Mouse (Mus musculus) liver, adult 2 months (tissue): ENCODE results near the gene Atf4. TPM values are rescaled to one million over a fixed set of nuclear protein-coding genes. Genes with fewer than 3 reads are reported as not detected.

ENCODE experiments used
- DNase-seq: peaks from one replicate; pipeline ENCODE4 v3.0.0-alpha.2; 2011; ENCODE audit warnings: low read depth, low spot score; ENCODE audit errors: extremely low read depth
- H3K27ac ChIP-seq: fragments of 200-500 bp; replicated peaks from 2 replicates; pipeline ENCODE4 v1.5.1; 2012; ENCODE audit warnings: low read depth, mild to moderate bottlenecking, control low read depth, inconsistent platforms, low read length; ENCODE audit not compliant: insufficient read depth
- H3K27me3 ChIP-seq: fragments of 200-500 bp; 2 replicates; pipeline ENCODE4 v1.6.1; 2012; ENCODE audit warnings: mild to moderate bottlenecking, moderate library complexity, low read length, inconsistent platforms; ENCODE audit not compliant: control insufficient read depth, insufficient read depth
- H3K36me3 ChIP-seq: fragments of 200-500 bp; 2 replicates; pipeline ENCODE4 v1.6.1; 2012; ENCODE audit warnings: low read length, inconsistent platforms; ENCODE audit not compliant: control insufficient read depth, insufficient read depth
- H3K4me1 ChIP-seq: fragments of 200-500 bp; 2 replicates; pipeline ENCODE4 v1.6.1; 2011; ENCODE audit warnings: low read length; ENCODE audit not compliant: control insufficient read depth, insufficient read depth
- H3K4me3 ChIP-seq: fragments of 200-500 bp; 2 replicates; pipeline ENCODE4 v1.5.1; 2011; ENCODE audit warnings: low read depth, mild to moderate bottlenecking, control low read depth, low read length, moderate library complexity; ENCODE audit not compliant: insufficient read depth
- H3K79me2 ChIP-seq: fragments of 200-500 bp; 2 replicates; pipeline ENCODE4 v1.6.1; 2012; ENCODE audit warnings: inconsistent platforms, mild to moderate bottlenecking, low read length, moderate library complexity; ENCODE audit not compliant: control insufficient read depth, insufficient read depth
- H3K9ac ChIP-seq: fragments of 200-500 bp; 2 replicates; pipeline ENCODE4 v1.6.1; 2012; ENCODE audit warnings: low read depth, mild to moderate bottlenecking, control low read depth, inconsistent platforms, low read length
- CTCF ChIP-seq: fragments of 200-500 bp; IDR thresholded peaks from 2 replicates; pipeline ENCODE4 v1.5.1; 2011; ENCODE audit warnings: low read depth, low read length, control low read depth
- POLR2A ChIP-seq: fragments of 200-500 bp; IDR thresholded peaks from 2 replicates; pipeline ENCODE4 v1.6.1; 2011; ENCODE audit warnings: low read length, control low read depth; ENCODE audit not compliant: insufficient read depth; ENCODE audit errors: extremely low read depth
- WGBS: fragments of 180-500 bp; shearing (Covaris S2); methylation state at CpG from one replicate; pipeline ENCODE4 v1.1.7; 2018; 5-methylcytosine and 5-hydroxymethylcytosine counted together
- polyA plus RNA-seq: library from polyadenylated mRNA; depleted of rRNA; stranded (reverse); fragments of >200 nt; gene quantifications from 2 replicates; pipeline ENCODE4 v1.2.3, GENCODE M21; 2012
- total RNA-seq: library from RNA; depleted of rRNA; stranded (reverse); fragments of >200 nt; gene quantifications from 2 replicates; pipeline ENCODE4 v1.2.3, GENCODE M21; 2014

The Atf4 gene
- total and polyA plus RNA-seq, 2 experiments = 50.0 to 130 TPM

GRCm38 (mm10) chr15:80235535-80235934 lies 19.4 kb upstream of the Atf4 start, which contains the start of gene AC140267.1:
AC140267.1 (plus strand) TSS chr15:80235835.
- WGBS = 97% methylated on average over 9 of the region's 9 CpGs
- peak within 1 kb of the TSS; percentile 97 for H3K4me3 ChIP-seq
- peaks cover 11% of the 10 kb centered on the region for H3K4me1 ChIP-seq
- peak within 1 kb of the TSS; percentile 89; the same call in 1 of the 2 replicates for H3K27ac ChIP-seq
- DNase-seq = no peak
- TF ChIP-seq POLR2A = no peak
- TF ChIP-seq CTCF = no peak
- H3K27me3 ChIP-seq = no peaks in the 10 kb centered on the region
- H3K79me2 ChIP-seq = peaks cover 23% of the 10 kb centered on the region
- H3K36me3 ChIP-seq = peaks cover 34% of the 10 kb centered on the region
- H3K9ac ChIP-seq = peak within 1 kb of the TSS; percentile 93

GRCm38 (mm10) chr15:80248135-80248534 lies 6.8 kb upstream of the Atf4 start:
- Histone ChIP-seq H3K4me3 (no peak overlapping the region), H3K79me2 (no peaks in the 10 kb centered on the region), H3K36me3 (peaks cover 42% of the 10 kb centered on the region), H3K27ac (peak overlapping the region; percentile 96), H3K9ac (no peak overlapping the region; the same call in 1 of the 2 replicates), H3K4me1 (peaks cover 29% of the 10 kb centered on the region), H3K27me3 (no peaks in the 10 kb centered on the region)
- DNase-seq = no peak
- TF ChIP-seq POLR2A (no peak), CTCF (no peak)
- 96% methylated on average over 12 of the region's 12 CpGs for WGBS

- H3K4me1 ChIP-seq = peaks cover 30% of the 10 kb centered on the region
Measured at GRCm38 (mm10) chr15:80248596-80248995, 6.4 kb upstream of the Atf4 start.

GRCm38 (mm10) chr15:80249672-80250071 lies 5.3 kb upstream of the Atf4 start:
- WGBS = 28% methylated on average over 10 of the region's 10 CpGs
- Histone ChIP-seq H3K27ac (peak overlapping the region; percentile 93), H3K79me2 (no peaks in the 10 kb centered on the region), H3K9ac (0 out of 2 replicates have a peak overlapping the region, but pooled peaks have one; percentile 2), H3K36me3 (peaks cover 36% of the 10 kb centered on the region), H3K27me3 (no peaks in the 10 kb centered on the region), H3K4me3 (no peak overlapping the region), H3K4me1 (peaks cover 34% of the 10 kb centered on the region)
- no peak for TF ChIP-seq CTCF
- TF ChIP-seq POLR2A = no peak
- peak; percentile 76 for DNase-seq

More at GRCm38 (mm10) chr15:80248596-80248995, 6.4 kb upstream of the Atf4 start:
- DNase-seq = peak; percentile 89
- Histone ChIP-seq H3K79me2 (no peaks in the 10 kb centered on the region), H3K27ac (peak overlapping the region; percentile 96), H3K36me3 (peaks cover 42% of the 10 kb centered on the region), H3K9ac (no peak overlapping the region), H3K4me3 (no peak overlapping the region), H3K27me3 (no peaks in the 10 kb centered on the region)
- 46% methylated on average over 1 of the region's 1 CpGs for WGBS
- no peak for TF ChIP-seq POLR2A
- no peak for TF ChIP-seq CTCF

GRCm38 (mm10) chr15:80250586-80250985 lies 4.4 kb upstream of the Atf4 start:
- DNase-seq = peak; percentile 85
- no peak overlapping the region for H3K4me3 ChIP-seq
- peaks cover 31% of the 10 kb centered on the region for H3K36me3 ChIP-seq
- no peaks in the 10 kb centered on the region for H3K27me3 ChIP-seq
- H3K9ac ChIP-seq = peak overlapping the region; percentile 58
- TF ChIP-seq CTCF (no peak), POLR2A (no peak)
- WGBS = 8% methylated on average over 6 of the region's 6 CpGs
- H3K79me2 ChIP-seq = peaks cover 3% of the 10 kb centered on the region; the same call in 1 of the 2 replicates
- H3K27ac ChIP-seq = peak overlapping the region; percentile 93
- H3K4me1 ChIP-seq = peaks cover 34% of the 10 kb centered on the region

GRCm38 (mm10) chr15:80253530-80253929 lies 1.5 kb upstream of the Atf4 start:
- TF ChIP-seq CTCF = no peak
- TF ChIP-seq POLR2A = no peak
- Histone ChIP-seq H3K4me1 (peaks cover 37% of the 10 kb centered on the region), H3K27ac (peak overlapping the region; percentile 98), H3K79me2 (peaks cover 12% of the 10 kb centered on the region; the same call in 1 of the 2 replicates), H3K27me3 (no peaks in the 10 kb centered on the region), H3K36me3 (peaks cover 28% of the 10 kb centered on the region), H3K4me3 (no peak overlapping the region), H3K9ac (no peak overlapping the region)
- 58% methylated on average over 2 of the region's 2 CpGs for WGBS
- DNase-seq = no peak
